Mouse (Mus musculus) MEL (cell line): ENCODE results near the gene Dpf3. TPM values are rescaled to one million over a fixed set of nuclear protein-coding genes. Genes with fewer than 3 reads are reported as not detected.

Source experiments
- DNase-seq: peaks from one replicate; pipeline ENCODE4 v3.0.0; 2011; ENCODE audit warnings: low read depth, low spot score
- H3K27ac ChIP-seq: 2 replicates; pipeline ENCODE4 v1.5.1; 2012; ENCODE audit warnings: low read depth, mild to moderate bottlenecking, control low read depth, low read length, moderate library complexity; ENCODE audit not compliant: control insufficient read depth
- H3K27me3 ChIP-seq, 2 experiments: fragments of 150-350 bp in 1 of 2; sonication (generic) in 1 of 2; 2 replicates each; pipeline ENCODE4 v1.6.1; 2012; ENCODE audit warnings: low read length in 2 of 2, mild to moderate bottlenecking in 2 of 2, improper control_type of control experiment in 1 of 2, moderate library complexity in 1 of 2; ENCODE audit not compliant: insufficient read depth in 2 of 2, control insufficient read depth in 1 of 2
- H3K36me3 ChIP-seq, 2 experiments: 2 replicates each; pipeline ENCODE4 v1.6.1; 2012 to 2014; ENCODE audit warnings: low read length in 2 of 2, improper control_type of control experiment in 1 of 2, inconsistent platforms in 1 of 2, mild to moderate bottlenecking in 1 of 2; ENCODE audit not compliant: insufficient read depth in 2 of 2, control insufficient read depth in 1 of 2
- H3K4me1 ChIP-seq, 2 experiments: fragments of 150-350 bp in 1 of 2; sonication (generic) in 1 of 2; 2 replicates each; pipeline ENCODE4 v1.6.1; 2012; ENCODE audit warnings: low read length in 2 of 2, improper control_type of control experiment in 1 of 2, mild to moderate bottlenecking in 1 of 2; ENCODE audit not compliant: insufficient read depth in 2 of 2, control insufficient read depth in 1 of 2
- H3K4me3 ChIP-seq, 2 experiments: fragments of 150-350 bp in 1 of 2; sonication (generic) in 1 of 2; 2 replicates each; pipeline ENCODE4 v1.5.1; 2012; ENCODE audit warnings: low read depth in 2 of 2, low read length in 2 of 2, mild to moderate bottlenecking in 2 of 2, moderate library complexity in 2 of 2, control low read depth in 1 of 2, improper control_type of control experiment in 1 of 2; ENCODE audit not compliant: control insufficient read depth in 1 of 2, insufficient read depth in 1 of 2
- H3K79me2 ChIP-seq: 2 replicates; pipeline ENCODE4 v1.6.1; 2012; ENCODE audit warnings: mild to moderate bottlenecking, low read length, moderate library complexity; ENCODE audit not compliant: control insufficient read depth, poor library complexity, insufficient read depth
- H3K9ac ChIP-seq: 2 replicates; pipeline ENCODE4 v1.6.1; 2012; ENCODE audit warnings: low read depth, mild to moderate bottlenecking, control low read depth, low read length, moderate library complexity; ENCODE audit not compliant: control insufficient read depth, poor library complexity, severe bottlenecking
- H3K9me3 ChIP-seq: fragments of 150-350 bp; sonication (generic); replicated peaks from 2 replicates; pipeline ENCODE4 v1.6.1; 2012; ENCODE audit warnings: mild to moderate bottlenecking, low read length, improper control_type of control experiment, moderate library complexity; ENCODE audit not compliant: insufficient read depth
- ETS1 ChIP-seq: IDR thresholded peaks from 2 replicates; pipeline ENCODE4 v1.6.1; 2012; ENCODE audit warnings: low read depth, mild to moderate bottlenecking, inconsistent platforms, low read length, improper control_type of control experiment, moderate library complexity
- HCFC1 ChIP-seq: IDR thresholded peaks from 2 replicates; pipeline ENCODE4 v1.6.1; 2012; ENCODE audit warnings: low read depth, mild to moderate bottlenecking, inconsistent platforms, low read length, improper control_type of control experiment, moderate library complexity
- MYB ChIP-seq: IDR thresholded peaks from 2 replicates; pipeline ENCODE4 v1.6.1; 2011; ENCODE audit warnings: mild to moderate bottlenecking, low read depth, low read length, improper control_type of control experiment
- MYC ChIP-seq: IDR thresholded peaks from 2 replicates; pipeline ENCODE4 v1.6.1; 2011; ENCODE audit warnings: low read depth, mild to moderate bottlenecking, low read length, improper control_type of control experiment, moderate library complexity
- NELFE ChIP-seq: IDR thresholded peaks from 2 replicates; pipeline ENCODE4 v1.6.1; 2011; ENCODE audit warnings: low read depth, low read length, improper control_type of control experiment
- NRF1 ChIP-seq: IDR thresholded peaks from 2 replicates; pipeline ENCODE4 v1.6.1; 2014; ENCODE audit warnings: low read depth, mild to moderate bottlenecking, inconsistent platforms, low read length, improper control_type of control experiment, moderate library complexity; ENCODE audit not compliant: poor library complexity, insufficient read depth, severe bottlenecking
- POLR2AphosphoS5 ChIP-seq: IDR thresholded peaks from 2 replicates; pipeline ENCODE4 v1.6.1; 2012; ENCODE audit warnings: low read depth, borderline replicate concordance, mild to moderate bottlenecking, inconsistent platforms, low read length, moderate library complexity, mixed read lengths
- SMC3 ChIP-seq: IDR thresholded peaks from 2 replicates; pipeline ENCODE4 v1.6.1; 2011; ENCODE audit warnings: low read depth, low read length, improper control_type of control experiment
- TBP ChIP-seq: IDR thresholded peaks from 2 replicates; pipeline ENCODE4 v1.8.0; 2011; ENCODE audit warnings: low read depth, low read length, improper control_type of control experiment
- UBTF ChIP-seq: IDR thresholded peaks from 2 replicates; pipeline ENCODE4 v1.6.1; 2012; ENCODE audit warnings: low read depth, mild to moderate bottlenecking, inconsistent platforms, low read length, improper control_type of control experiment, moderate library complexity, borderline replicate concordance; ENCODE audit not compliant: insufficient read depth
- USF2 ChIP-seq, 2 experiments: IDR thresholded peaks; 2 replicates each; pipeline ENCODE4 v1.6.1; 2011 to 2012; ENCODE audit warnings: improper control_type of control experiment in 2 of 2, low read length in 2 of 2, borderline replicate concordance in 1 of 2, inconsistent platforms in 1 of 2, low read depth in 1 of 2, mild to moderate bottlenecking in 1 of 2; ENCODE audit not compliant: insufficient read depth in 1 of 2
- polyA plus RNA-seq, 2 experiments: library from polyadenylated mRNA; stranded (reverse) in 1 of 2; unstranded in 1 of 2; fragments of >175 nt in 1 of 2; fragments of >200 nt in 1 of 2; gene quantifications; 2 replicates each; pipeline versions ENCODE4 v1.2.1 to v1.2.4; 2012; ENCODE audit warnings: low replicate concordance in 2 of 2, low read depth in 1 of 2; ENCODE audit not compliant: insufficient read length in 2 of 2, insufficient read depth in 1 of 2, missing spikeins in 1 of 2
- total RNA-seq: library from RNA; depleted of rRNA; stranded (reverse); fragments of 300-350 nt; gene quantifications from 2 replicates; pipeline ENCODE4 v1.2.3, GENCODE M21; 2012

Dpf3 gene
- total and polyA plus RNA-seq, 3 experiments = 4.2 to 6.8 TPM; not detected in 1

- H3K36me3 ChIP-seq = no peaks in the 10 kb centered on the region; a peak in 2 of 4 replicates
- no peak for DNase-seq
- H3K9me3 ChIP-seq = no peaks in the 10 kb centered on the region
- no peak for TF ChIP-seq POLR2AphosphoS5
- no peak overlapping the region for H3K9ac ChIP-seq
- no peak overlapping the region for H3K4me3 ChIP-seq
- H3K27ac ChIP-seq = no peak overlapping the region
- no peaks in the 10 kb centered on the region for H3K4me1 ChIP-seq
- no peaks in the 10 kb centered on the region; the same call in 1 of the 2 replicates for H3K79me2 ChIP-seq
- H3K27me3 ChIP-seq = no peaks in the 10 kb centered on the region
Observed at GRCm38 (mm10) chr12:83528665-83529064, 41.1 kb upstream of the Dpf3 start.

- H3K27me3 ChIP-seq = no peaks in the 10 kb centered on the region
- no peaks in the 10 kb centered on the region; a peak in 1 of 4 replicates for H3K36me3 ChIP-seq
- DNase-seq = no peak
- H3K9ac ChIP-seq = no peak overlapping the region
- H3K79me2 ChIP-seq = no peaks in the 10 kb centered on the region; the same call in 1 of the 2 replicates
- no peak overlapping the region for H3K27ac ChIP-seq
- TF ChIP-seq TBP = no peak
- TF ChIP-seq ETS1 = no peak
- TF ChIP-seq NRF1 = no peak
- TF ChIP-seq MYC = no peak
- TF ChIP-seq POLR2AphosphoS5 = no peak
- no peak for TF ChIP-seq HCFC1
- no peak for TF ChIP-seq MYB
- TF ChIP-seq USF2 (IDR thresholded peaks at IDR 0.05; ENCODE audit: borderline replicate concordance in 1 of 2, insufficient read depth in 1 of 2, low read depth in 1 of 2, low read length in 2 of 2) = no peak
- TF ChIP-seq NELFE = no peak
- H3K4me1 ChIP-seq = no peaks in the 10 kb centered on the region
- H3K9me3 ChIP-seq = no peaks in the 10 kb centered on the region
- no peak overlapping the region for H3K4me3 ChIP-seq
Observed at GRCm38 (mm10) chr12:83527816-83528215, 40.3 kb upstream of the Dpf3 start.

GRCm38 (mm10) chr12:83525822-83526544, 38.5 kb upstream of the Dpf3 start:
- Histone ChIP-seq H3K79me2 (peaks cover 1% of the 10 kb centered on the region), H3K9ac (no peak overlapping the region), H3K36me3 (peaks cover 0 to 6% of the 10 kb centered on the region in 2 experiments; a peak in 3 of 4 replicates), H3K27me3 (no peaks in the 10 kb centered on the region), H3K4me3 (no peak overlapping the region), H3K27ac (no peak overlapping the region), H3K4me1 (peaks cover 5% of the 10 kb centered on the region in 2 experiments; a peak in 3 of 4 replicates), H3K9me3 (no peaks in the 10 kb centered on the region)
- no peak for DNase-seq
- TF ChIP-seq NELFE = no peak
- no peak for TF ChIP-seq SMC3
- no peak for TF ChIP-seq POLR2AphosphoS5
- no peak for TF ChIP-seq TBP
- TF ChIP-seq UBTF = no peak
